Mouse (Mus musculus): ENCODE results near the gene Leprot. TPM values are rescaled to one million over a fixed set of nuclear protein-coding genes. Genes with fewer than 3 reads are reported as not detected.

The Leprot gene
- polyA plus RNA-seq, 1 experiment from 2014 or later: 71.0 TPM

GRCm38 (mm10) chr4:101664766-101665165 lies 17.2 kb downstream of the Leprot start:
- H3K27ac ChIP-seq (replicated peaks): no peak overlapping the region
- H3K4me1 ChIP-seq: peaks cover 3% of the 10 kb centered on the region; the same call in 1 of the 2 replicates
- no peak overlapping the region for H3K4me2 ChIP-seq
- no peaks in the 10 kb centered on the region for H3K27me3 ChIP-seq (replicated peaks)
- 82% methylated on average over 4 of the region's 4 CpGs for WGBS
- H3K9ac ChIP-seq: no peak overlapping the region
- peaks cover 43% of the 10 kb centered on the region for H3K36me3 ChIP-seq
- peaks cover 10% of the 10 kb centered on the region; the same call in 1 of the 2 replicates for H3K9me3 ChIP-seq
- H3K4me3 ChIP-seq: no peak overlapping the region
- no peak for ATAC-seq (ENCODE audit: extremely low read depth, insufficient number of reproducible peaks, low FRiP score, low TSS enrichment)

GRCm38 (mm10) chr4:101669161-101669560 lies 21.6 kb downstream of the Leprot start:
- Histone ChIP-seq H3K36me3 (0 out of 2 replicates have a peak, but pooled peaks cover 4% of the 10 kb centered on the region), H3K4me3 (no peak overlapping the region), H3K4me2 (no peak overlapping the region), H3K4me1 (peaks cover 3% of the 10 kb centered on the region; the same call in 1 of the 2 replicates), H3K9ac (no peak overlapping the region), H3K9me3 (peaks cover 4% of the 10 kb centered on the region; the same call in 1 of the 2 replicates), H3K27ac (replicated peaks) (no peak overlapping the region), H3K27me3 (replicated peaks) (no peaks in the 10 kb centered on the region)
- WGBS: 59% methylated on average over 5 of the region's 5 CpGs
- no peak for ATAC-seq (ENCODE audit: extremely low read depth, insufficient number of reproducible peaks, low FRiP score, low TSS enrichment)

DNA sequence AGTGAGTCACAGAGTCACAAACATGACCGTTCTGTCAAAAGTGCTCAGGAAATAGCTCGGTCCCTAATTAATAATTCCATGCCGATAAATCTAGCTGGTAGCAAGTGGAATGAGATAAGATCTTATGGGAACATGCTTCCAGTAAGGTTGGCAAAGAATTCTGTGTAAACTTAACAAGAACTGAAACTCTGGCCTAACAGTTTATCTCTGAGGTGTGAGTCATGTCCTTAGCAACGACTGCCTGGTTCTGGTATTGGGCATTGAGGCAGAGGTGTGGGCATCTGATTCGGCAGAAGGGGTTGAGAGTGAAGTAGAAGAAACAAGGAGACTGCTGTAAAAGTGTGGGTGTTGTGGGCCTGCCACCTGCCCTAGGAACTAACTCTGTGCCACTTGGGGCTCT lies 22.3 kb downstream of the Leprot start:
- H3K9ac ChIP-seq: no peak overlapping the region
- H3K9me3 ChIP-seq: peaks cover 4% of the 10 kb centered on the region; the same call in 1 of the 2 replicates
- H3K4me3 ChIP-seq: no peak overlapping the region
- H3K36me3 ChIP-seq: 0 out of 2 replicates have a peak, but pooled peaks cover 3% of the 10 kb centered on the region
- ATAC-seq (ENCODE audit: extremely low read depth, insufficient number of reproducible peaks, low FRiP score, low TSS enrichment): no peak
- WGBS: 73% methylated on average over 5 of the region's 5 CpGs
- H3K4me2 ChIP-seq: no peak overlapping the region
- peaks cover 3% of the 10 kb centered on the region; the same call in 1 of the 2 replicates for H3K4me1 ChIP-seq
- no peak overlapping the region for H3K27ac ChIP-seq (replicated peaks)
- H3K27me3 ChIP-seq (replicated peaks): no peaks in the 10 kb centered on the region

GRCm38 (mm10) chr4:101674790-101675189 lies 27.3 kb downstream of the Leprot start:
- Histone ChIP-seq H3K27ac (replicated peaks) (no peak overlapping the region), H3K4me2 (no peak overlapping the region), H3K27me3 (replicated peaks) (no peaks in the 10 kb centered on the region), H3K9me3 (no peaks in the 10 kb centered on the region), H3K4me3 (no peak overlapping the region), H3K4me1 (no peaks in the 10 kb centered on the region), H3K36me3 (no peaks in the 10 kb centered on the region), H3K9ac (no peak overlapping the region)
- WGBS: 58% methylated on average over 5 of the region's 5 CpGs
- ATAC-seq (ENCODE audit: extremely low read depth, insufficient number of reproducible peaks, low FRiP score, low TSS enrichment): no peak

DNA sequence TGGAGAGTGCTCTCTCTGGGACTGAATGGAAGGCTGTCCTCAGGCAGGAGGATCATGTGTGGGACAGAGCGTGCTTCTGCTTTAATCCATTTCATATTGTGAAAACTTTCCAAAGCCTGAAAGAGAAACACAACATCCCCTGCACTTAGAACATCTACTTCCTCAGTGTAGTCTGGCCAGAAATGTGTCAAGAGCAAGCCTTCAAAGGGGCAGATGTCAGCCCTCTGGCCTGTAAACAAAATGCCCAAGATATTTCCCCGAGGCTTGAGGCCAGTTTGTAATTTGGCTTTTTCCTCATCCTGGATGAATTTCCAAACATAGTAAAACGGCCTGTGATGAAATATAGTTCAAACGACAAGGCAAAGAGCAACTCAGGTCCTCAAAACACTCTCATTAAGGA lies 28.2 kb downstream of the Leprot start:
- H3K4me3 ChIP-seq: no peak overlapping the region
- ATAC-seq (ENCODE audit: extremely low read depth, insufficient number of reproducible peaks, low FRiP score, low TSS enrichment): no peak
- H3K4me2 ChIP-seq: no peak overlapping the region
- no peaks in the 10 kb centered on the region for H3K27me3 ChIP-seq (replicated peaks)
- no peak overlapping the region for H3K9ac ChIP-seq
- 52% methylated on average over 4 of the region's 4 CpGs for WGBS
- H3K36me3 ChIP-seq: no peaks in the 10 kb centered on the region
- no peaks in the 10 kb centered on the region for H3K9me3 ChIP-seq
- H3K4me1 ChIP-seq: no peaks in the 10 kb centered on the region
- no peak overlapping the region for H3K27ac ChIP-seq (replicated peaks)

- Histone ChIP-seq H3K4me2 (no peak overlapping the region), H3K4me3 (no peak overlapping the region), H3K9me3 (no peaks in the 10 kb centered on the region), H3K27ac (replicated peaks) (no peak overlapping the region), H3K4me1 (no peaks in the 10 kb centered on the region), H3K9ac (no peak overlapping the region), H3K36me3 (no peaks in the 10 kb centered on the region), H3K27me3 (replicated peaks) (no peaks in the 10 kb centered on the region)
- 80% methylated on average over 4 of the region's 4 CpGs for WGBS
- ATAC-seq (ENCODE audit: extremely low read depth, insufficient number of reproducible peaks, low FRiP score, low TSS enrichment): no peak
These were observed 35.1 kb downstream of the Leprot start for GRCm38 (mm10) chr4:101682620-101683019.

GRCm38 (mm10) chr4:101683086-101683485 lies 35.6 kb downstream of the Leprot start:
- H3K9me3 ChIP-seq: no peaks in the 10 kb centered on the region
- no peaks in the 10 kb centered on the region for H3K4me1 ChIP-seq
- no peak overlapping the region for H3K9ac ChIP-seq
- H3K27ac ChIP-seq (replicated peaks): no peak overlapping the region
- ATAC-seq (ENCODE audit: extremely low read depth, insufficient number of reproducible peaks, low FRiP score, low TSS enrichment): no peak
- WGBS: 59% methylated on average over 3 of the region's 3 CpGs
- H3K4me3 ChIP-seq: no peak overlapping the region
- no peak overlapping the region for H3K4me2 ChIP-seq
- no peaks in the 10 kb centered on the region for H3K27me3 ChIP-seq (replicated peaks)
- no peaks in the 10 kb centered on the region for H3K36me3 ChIP-seq

DNA sequence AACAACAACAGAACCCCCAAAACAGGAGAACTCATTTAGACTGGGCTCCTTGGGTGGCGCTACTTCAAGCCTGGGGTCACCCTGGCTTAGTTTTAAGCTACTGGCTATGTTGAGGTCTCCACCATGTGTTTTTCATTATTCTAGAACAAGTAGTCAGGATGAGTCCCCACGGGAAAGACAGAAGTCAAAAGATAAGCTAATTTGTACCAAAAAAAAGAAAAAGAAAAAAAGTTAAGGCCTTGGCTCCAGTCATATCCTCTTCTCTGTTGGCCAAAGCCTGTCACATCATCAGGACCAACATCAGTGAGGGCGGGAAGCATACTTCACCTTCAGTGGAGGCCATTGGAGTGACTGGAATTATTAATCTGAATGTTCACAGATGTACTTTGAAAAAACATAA lies 37.3 kb downstream of the Leprot start:
- Histone ChIP-seq H3K9ac (no peak overlapping the region), H3K4me3 (no peak overlapping the region), H3K4me1 (no peaks in the 10 kb centered on the region), H3K27ac (replicated peaks) (no peak overlapping the region), H3K4me2 (no peak overlapping the region), H3K9me3 (no peaks in the 10 kb centered on the region), H3K27me3 (replicated peaks) (no peaks in the 10 kb centered on the region), H3K36me3 (no peaks in the 10 kb centered on the region)
- WGBS: 68% methylated on average over 3 of the region's 3 CpGs
- ATAC-seq (ENCODE audit: extremely low read depth, insufficient number of reproducible peaks, low FRiP score, low TSS enrichment): no peak

DNA sequence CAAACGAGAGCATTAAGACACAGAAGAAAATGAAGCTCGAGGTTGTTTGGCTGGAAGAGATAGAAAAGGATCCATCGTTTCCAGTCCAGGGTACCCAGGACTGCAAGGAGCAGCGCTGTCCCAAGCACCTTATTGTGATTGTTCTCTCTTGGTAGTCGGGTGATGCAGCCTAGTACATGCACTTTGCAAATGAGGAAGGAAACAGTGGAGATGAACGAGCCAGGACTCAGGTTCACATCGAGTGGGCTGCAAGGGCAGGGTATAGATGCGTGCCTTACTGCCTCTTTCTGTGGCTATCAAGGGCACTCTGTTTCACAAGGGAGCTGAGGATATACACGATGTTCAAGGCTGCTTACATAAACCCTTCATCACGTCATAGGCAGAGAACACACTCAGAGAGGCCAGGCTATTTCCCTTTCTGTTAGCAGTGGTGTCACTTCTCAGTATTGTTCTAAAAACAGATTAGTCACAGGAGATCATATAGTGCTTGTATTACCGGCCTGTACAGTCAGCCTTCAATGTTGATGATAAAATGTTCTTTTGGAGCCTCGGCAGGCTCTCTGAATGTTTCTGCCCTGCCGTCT lies 38.8 kb downstream of the Leprot start:
- Histone ChIP-seq H3K9ac (no peak overlapping the region), H3K36me3 (no peaks in the 10 kb centered on the region), H3K4me1 (no peaks in the 10 kb centered on the region), H3K9me3 (no peaks in the 10 kb centered on the region), H3K27me3 (replicated peaks) (no peaks in the 10 kb centered on the region), H3K4me3 (no peak overlapping the region), H3K27ac (replicated peaks) (no peak overlapping the region), H3K4me2 (no peak overlapping the region)
- WGBS: 68% methylated on average over 13 of the region's 13 CpGs
- ATAC-seq (ENCODE audit: extremely low read depth, insufficient number of reproducible peaks, low FRiP score, low TSS enrichment): no peak

DNA sequence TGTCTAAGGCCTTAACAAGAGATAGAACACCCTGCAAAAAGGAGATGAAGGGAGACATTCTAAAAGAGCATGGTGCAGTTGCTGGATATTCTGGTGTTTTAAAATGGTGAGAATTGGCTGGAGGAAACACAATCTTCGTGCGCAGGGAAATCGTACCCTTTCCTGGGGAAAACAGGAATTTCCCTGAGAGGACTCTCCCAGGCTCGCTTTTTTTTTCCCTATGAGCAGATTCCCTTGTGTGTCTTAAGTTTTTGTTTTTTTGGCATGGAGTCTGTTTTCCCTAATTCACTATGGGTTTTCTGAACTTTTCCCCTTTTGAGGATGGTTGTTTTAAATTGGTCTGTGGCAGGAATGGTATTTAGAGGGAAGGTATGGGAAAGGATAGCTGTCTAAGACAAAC lies 41.7 kb downstream of the Leprot start:
- no peaks in the 10 kb centered on the region for H3K4me1 ChIP-seq
- H3K9me3 ChIP-seq: no peaks in the 10 kb centered on the region
- no peaks in the 10 kb centered on the region for H3K27me3 ChIP-seq (replicated peaks)
- H3K4me2 ChIP-seq: no peak overlapping the region
- H3K27ac ChIP-seq (replicated peaks): no peak overlapping the region
- H3K9ac ChIP-seq: no peak overlapping the region
- ATAC-seq (ENCODE audit: extremely low read depth, insufficient number of reproducible peaks, low FRiP score, low TSS enrichment): no peak
- no peaks in the 10 kb centered on the region for H3K36me3 ChIP-seq
- 70% methylated on average over 4 of the region's 4 CpGs for WGBS
- no peak overlapping the region for H3K4me3 ChIP-seq

DNA sequence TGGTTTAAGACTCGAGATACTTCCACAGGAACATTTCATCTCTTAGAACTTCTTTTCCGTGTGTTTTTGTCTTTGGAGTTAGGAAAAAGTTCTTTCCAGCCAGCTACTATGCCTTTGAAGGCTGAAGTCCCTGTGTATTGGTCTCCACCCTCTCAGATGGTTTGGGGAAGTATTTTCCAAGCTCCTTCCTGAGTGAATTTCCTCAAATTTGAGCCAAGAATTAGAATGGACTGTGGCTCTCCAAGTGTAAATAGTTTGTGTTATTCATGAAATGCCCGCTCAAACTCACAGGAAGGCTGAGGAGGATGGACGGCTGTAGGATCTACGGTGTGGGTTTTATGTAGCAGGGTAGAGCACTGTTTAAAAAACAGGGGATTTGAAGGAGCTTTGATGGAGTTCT lies 42.1 kb downstream of the Leprot start:
- no peak overlapping the region for H3K4me2 ChIP-seq
- no peak overlapping the region for H3K27ac ChIP-seq (replicated peaks)
- no peaks in the 10 kb centered on the region for H3K27me3 ChIP-seq (replicated peaks)
- no peak overlapping the region for H3K9ac ChIP-seq
- no peaks in the 10 kb centered on the region for H3K36me3 ChIP-seq
- H3K4me3 ChIP-seq: no peak overlapping the region
- no peak for ATAC-seq (ENCODE audit: extremely low read depth, insufficient number of reproducible peaks, low FRiP score, low TSS enrichment)
- no peaks in the 10 kb centered on the region for H3K9me3 ChIP-seq
- 62% methylated on average over 5 of the region's 5 CpGs for WGBS
- no peaks in the 10 kb centered on the region for H3K4me1 ChIP-seq

DNA sequence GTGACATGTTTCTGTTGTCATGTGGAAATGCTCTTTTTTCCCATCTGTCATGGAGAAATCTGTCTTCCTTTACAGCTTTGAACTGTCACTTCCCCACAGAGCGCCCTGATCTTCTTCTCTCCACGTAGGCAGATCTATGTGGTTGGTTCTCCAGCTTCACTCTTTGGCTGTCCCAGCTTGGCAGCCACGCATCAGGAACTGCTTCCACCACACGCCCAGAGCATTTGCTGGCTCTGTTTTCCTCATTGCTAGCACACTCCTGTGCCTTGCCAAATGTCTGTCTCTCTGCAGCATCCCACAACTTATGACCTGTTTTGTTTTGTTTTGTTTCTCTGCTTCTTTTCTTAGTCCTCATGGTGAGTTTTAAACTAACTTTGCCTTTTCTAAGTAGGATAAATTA lies 45.4 kb downstream of the Leprot start:
- 70% methylated on average over 4 of the region's 4 CpGs for WGBS
- no peaks in the 10 kb centered on the region for H3K4me1 ChIP-seq
- H3K27ac ChIP-seq (replicated peaks): no peak overlapping the region
- no peak overlapping the region for H3K4me2 ChIP-seq
- no peaks in the 10 kb centered on the region for H3K36me3 ChIP-seq
- H3K9me3 ChIP-seq: no peaks in the 10 kb centered on the region
- H3K27me3 ChIP-seq (replicated peaks): no peaks in the 10 kb centered on the region
- no peak overlapping the region for H3K9ac ChIP-seq
- H3K4me3 ChIP-seq: no peak overlapping the region
- ATAC-seq (ENCODE audit: extremely low read depth, insufficient number of reproducible peaks, low FRiP score, low TSS enrichment): no peak
